Mouse (Mus musculus) lung, adult 2 months (tissue): Measurements from ENCODE around the gene Rnf115. TPM values are rescaled to one million over a fixed set of nuclear protein-coding genes. Genes with fewer than 3 reads are reported as not detected.
"Not testable (repeated sequence)": the region's sequence is repeated elsewhere in the genome, so short reads cannot be mapped to it uniquely, and the experiment has no call there.

Source experiments
- DNase-seq: peaks from one replicate; pipeline ENCODE4 v3.0.0; 2022
- H3K4me1 ChIP-seq: fragments of 200-500 bp; 2 replicates; pipeline ENCODE4 v1.6.1; 2011; ENCODE audit warnings: low read length; ENCODE audit not compliant: control insufficient read depth, insufficient read depth
- H3K4me3 ChIP-seq: fragments of 200-500 bp; replicated peaks from 2 replicates; pipeline ENCODE3; 2011; ENCODE audit warnings: low read depth, mild to moderate bottlenecking, control low read depth, low read length; ENCODE audit errors: extremely low read depth
- CTCF ChIP-seq: fragments of 200-500 bp; IDR thresholded peaks from 2 replicates; pipeline ENCODE4 v1.5.1; 2011; ENCODE audit warnings: mild to moderate bottlenecking, low read length, control low read depth; ENCODE audit not compliant: insufficient read depth
- POLR2A ChIP-seq: fragments of 200-500 bp; IDR thresholded peaks from 2 replicates; pipeline ENCODE4 v1.6.1; 2011; ENCODE audit warnings: low read depth, mild to moderate bottlenecking, control low read depth, low read length, borderline replicate concordance; ENCODE audit errors: extremely low read depth
- WGBS: fragments of 180-500 bp; shearing (Covaris S2); methylation state at CpG from one replicate; pipeline ENCODE4 v1.1.7; 2018; 5-methylcytosine and 5-hydroxymethylcytosine counted together
- polyA plus RNA-seq: library from polyadenylated mRNA; depleted of rRNA; stranded (reverse); fragments of >200 nt; gene quantifications from 2 replicates; pipeline ENCODE4 v1.2.3, GENCODE M21; 2012; rRNA removed

Gene Rnf115
- polyA plus RNA-seq: 16.3 and 16.4 TPM in 2 replicates

DNA sequence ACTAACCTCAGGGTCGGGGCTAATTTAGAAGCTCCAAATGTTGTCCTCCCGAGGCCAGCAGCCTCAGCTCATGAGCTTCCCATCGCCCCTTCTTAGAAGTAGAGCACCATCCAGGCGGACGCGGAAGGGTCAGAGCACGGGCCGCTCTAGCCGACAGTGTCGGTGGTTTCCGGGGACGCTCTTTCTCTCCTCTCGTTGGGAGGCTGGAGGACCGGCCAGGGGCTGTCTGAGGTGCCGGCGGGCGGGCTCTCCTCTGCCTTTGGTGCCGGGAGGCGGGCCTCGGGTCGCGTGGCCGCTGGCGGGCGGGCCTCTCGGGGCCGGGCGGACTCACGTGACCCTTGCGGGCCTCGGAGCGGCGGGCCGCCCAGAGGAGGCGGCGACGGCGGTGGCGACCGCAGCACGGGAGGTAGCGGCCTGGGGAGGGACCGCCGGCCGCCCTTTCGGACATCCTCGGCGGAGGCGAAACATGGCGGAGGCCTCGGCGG, at the start of gene Rnf115, which contains the start of gene Polr3c:
Rnf115 (plus strand) TSS at position 322 of the 485 bp plus-strand sequence.
Polr3c (minus strand) TSS at position 286 of the 485 bp plus-strand sequence.
- WGBS: under 1% methylated on average over 40 of the region's 52 CpGs
- H3K4me1 ChIP-seq: peaks cover 19% of the 10 kb centered on the region
- DNase-seq: peak; percentile 94
- no peak for TF ChIP-seq CTCF
- peak; percentile 61; the same call in 1 of the 2 replicates for TF ChIP-seq POLR2A
- H3K4me3 ChIP-seq: peak within 1 kb of the TSS; percentile 97

- Histone ChIP-seq H3K4me1 (no peaks in the 10 kb centered on the region), H3K4me3 (no peak overlapping the region)
- DNase-seq: no peak
- WGBS: 74% methylated on average over 7 of the region's 7 CpGs
- TF ChIP-seq POLR2A (no peak), CTCF (no peak)
These were observed 49.0 kb upstream of the Rnf115 start for GRCm38 (mm10) chr3:96678456-96678855.

- 32% methylated on average over 5 of the region's 5 CpGs for WGBS
- DNase-seq: no peak
These were observed 48.2 kb upstream of the Rnf115 start for GRCm38 (mm10) chr3:96679159-96679674.

DNA sequence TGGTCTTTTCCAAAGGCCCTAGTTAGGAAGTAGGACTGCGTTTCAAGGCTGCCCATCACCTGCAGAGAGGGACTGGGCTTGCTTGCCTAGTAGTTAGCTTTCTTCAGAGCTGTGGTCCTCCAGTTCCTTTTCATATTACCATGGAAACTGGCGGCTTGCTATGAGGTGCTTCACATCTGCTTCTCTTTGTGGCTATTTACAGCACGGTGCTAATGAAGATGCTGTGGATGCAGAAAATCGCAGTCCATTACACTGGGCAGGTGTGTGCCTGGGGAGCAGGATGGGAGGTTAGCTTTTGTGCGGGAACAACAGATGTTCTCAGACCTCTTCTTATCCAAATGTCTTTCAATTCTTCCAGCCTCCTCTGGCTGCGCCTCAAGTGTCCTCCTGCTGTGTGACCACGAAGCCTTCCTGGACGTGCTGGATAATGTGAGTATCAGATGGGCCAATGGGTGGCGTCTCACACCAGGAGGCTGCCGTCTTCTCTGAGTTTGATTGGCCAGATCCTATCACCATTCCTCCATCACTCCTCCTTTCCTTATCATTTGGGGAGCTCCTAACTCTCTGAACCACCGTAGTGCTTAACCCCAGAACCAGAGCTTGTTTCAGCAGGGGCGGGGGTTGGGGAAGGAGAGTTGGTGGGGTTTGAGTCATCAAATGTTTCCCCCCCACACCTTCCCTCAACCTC, 47.1 kb upstream of the Rnf115 start:
- no peak for DNase-seq

More at GRCm38 (mm10) chr3:96679159-96679674, 48.2 kb upstream of the Rnf115 start:
- Histone ChIP-seq H3K4me1 (no peaks in the 10 kb centered on the region), H3K4me3 (no peak overlapping the region)
- TF ChIP-seq POLR2A (no peak), CTCF (no peak)

GRCm38 (mm10) chr3:96683496-96683895, 44.0 kb upstream of the Rnf115 start:
- WGBS: 93% methylated on average over 3 of the region's 3 CpGs
- DNase-seq: no peak
- Histone ChIP-seq H3K4me1 (no peaks in the 10 kb centered on the region), H3K4me3 (no peak overlapping the region)
- TF ChIP-seq POLR2A (no peak), CTCF (no peak)

More for the DNA sequence above, 47.1 kb upstream of the Rnf115 start:
- Histone ChIP-seq H3K4me3 (no peak overlapping the region), H3K4me1 (no peaks in the 10 kb centered on the region)
- TF ChIP-seq CTCF (no peak), POLR2A (no peak)
- WGBS: 40% methylated on average over 12 of the region's 12 CpGs

DNA sequence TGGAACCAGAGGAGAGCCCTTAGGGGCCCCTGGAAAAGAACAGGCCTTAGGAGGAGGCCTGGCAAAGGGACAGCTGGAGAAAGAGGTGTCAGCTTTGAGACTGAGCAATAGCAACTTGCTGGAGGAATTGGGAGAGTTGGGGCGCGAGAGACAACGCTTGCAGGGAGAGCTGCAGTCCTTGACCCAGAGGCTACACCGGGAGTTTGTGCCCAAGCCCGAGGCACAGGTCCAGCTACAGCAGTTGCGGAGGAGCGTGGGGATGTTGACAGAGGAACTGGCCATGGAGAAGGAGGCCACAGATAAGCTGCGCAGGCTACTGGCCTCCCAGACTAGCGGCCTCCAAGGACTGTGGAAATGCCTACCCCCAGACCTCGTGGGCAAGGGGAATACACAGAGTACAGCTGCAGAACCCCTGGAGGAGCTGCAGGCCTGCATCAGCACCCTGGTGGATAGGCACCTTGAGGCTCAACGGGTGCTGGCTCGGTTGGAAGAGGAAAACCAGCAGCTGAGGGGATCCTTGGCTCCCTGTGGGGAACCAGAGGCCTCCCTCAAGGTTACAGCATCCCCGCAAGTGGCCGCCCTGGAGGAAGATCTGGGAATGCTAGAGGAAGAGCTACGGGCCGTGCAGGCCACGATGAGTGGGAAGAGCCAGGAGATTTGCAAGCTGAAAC, 43.2 kb upstream of the Rnf115 start:
- 49% methylated on average over 17 of the region's 17 CpGs for WGBS
- H3K4me3 ChIP-seq: no peak overlapping the region
- no peak for DNase-seq
- no peaks in the 10 kb centered on the region for H3K4me1 ChIP-seq
- TF ChIP-seq CTCF: no peak
- TF ChIP-seq POLR2A: no peak

DNA sequence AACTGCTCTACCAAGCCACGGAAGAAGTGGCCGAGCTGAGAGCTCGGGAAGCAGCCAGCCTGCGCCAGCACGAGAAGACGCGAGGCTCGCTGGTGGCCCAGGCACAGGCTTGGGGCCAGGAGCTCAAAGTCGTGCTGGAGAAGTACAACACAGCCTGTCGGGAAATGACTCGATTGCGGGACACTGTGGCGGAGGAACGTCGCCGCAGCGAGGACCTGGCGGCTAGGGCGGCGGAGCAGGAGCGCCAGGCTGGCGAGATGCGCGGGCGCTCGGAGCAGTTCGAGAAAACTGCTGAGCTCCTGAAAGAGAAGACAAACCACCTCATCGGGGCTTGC, 42.7 kb upstream of the Rnf115 start:
- DNase-seq: no peak
- TF ChIP-seq POLR2A: no peak
- TF ChIP-seq CTCF: no peak
- 22% methylated on average over 28 of the region's 28 CpGs for WGBS

GRCm38 (mm10) chr3:96686057-96686456, 41.4 kb upstream of the Rnf115 start:
- not testable (repeated sequence) for H3K4me3 ChIP-seq, DNase-seq, H3K4me1 ChIP-seq
- 89% methylated on average over 5 of the region's 5 CpGs for WGBS

More for the DNA sequence above, 42.7 kb upstream of the Rnf115 start:
- H3K4me1 ChIP-seq: no peaks in the 10 kb centered on the region
- H3K4me3 ChIP-seq: no peak overlapping the region

- TF ChIP-seq POLR2A: no peak
- TF ChIP-seq CTCF: no peak
- Histone ChIP-seq H3K4me3 (no peak overlapping the region), H3K4me1 (no peaks in the 10 kb centered on the region)
- DNase-seq: no peak
- 71% methylated on average over 11 of the region's 11 CpGs for WGBS
These were observed 38.6 kb upstream of the Rnf115 start for GRCm38 (mm10) chr3:96688854-96689253.

- Histone ChIP-seq H3K4me3 (no peak overlapping the region), H3K4me1 (no peaks in the 10 kb centered on the region)
- no peak for DNase-seq
- TF ChIP-seq POLR2A (no peak), CTCF (0 out of 2 replicates have a peak, but pooled peaks have one; percentile 4)
- WGBS: 52% methylated on average over 3 of the region's 3 CpGs
These were observed 37.2 kb upstream of the Rnf115 start for GRCm38 (mm10) chr3:96690298-96690697.
